Mouse (Mus musculus) layer of hippocampus, postnatal 36 days (tissue): ENCODE results near the gene Cldn7. TPM values are rescaled to one million over a fixed set of nuclear protein-coding genes. Genes with fewer than 3 reads are reported as not detected.
"Not testable (repeated sequence)": the region's sequence is repeated elsewhere in the genome, so short reads cannot be mapped to it uniquely, and the experiment has no call there.

ENCODE experiments used
- DNase-seq, 2 experiments: peaks; one replicate each; pipeline ENCODE4 v3.0.0; 2022
- microRNA-seq, 2 experiments: library from miRNA; unstranded; fragments of <30 nt; microRNA quantifications; one replicate each; pipeline ENCODE4 v1.2.0; 2021
- total RNA-seq, 2 experiments: library from RNA; stranded (reverse); gene quantifications; 2 replicates each; pipeline ENCODE4 v1.2.3; 2021

The Cldn7 gene
- total RNA-seq, 2 experiments from 2014 or later, result not detected

GRCm38 (mm10) chr11:70015677-70016076, 51.1 kb downstream of the Cldn7 start:
- DNase-seq, result no peak

- DNase-seq, result not testable (repeated sequence)
Measured at GRCm38 (mm10) chr11:70016177-70016576, 51.6 kb downstream of the Cldn7 start.

- DNase-seq, result no peak
Measured at GRCm38 (mm10) chr11:70016669-70017068, 52.1 kb downstream of the Cldn7 start, which contains the start of gene Dlg4. Gene Dlg4, plus strand, starts transcription at chr11:70016942.

- no peak for DNase-seq
Measured at GRCm38 (mm10) chr11:70017199-70017767, 52.7 kb downstream of the Cldn7 start.

Small RNA genes lying within 50 kb of the gene (microRNA-seq; reads per million reads assigned to microRNA genes)
- 0 to 0.42 reads per million in 2 experiments for gene Gm44349
- 7,636 to 12,018 reads per million in 2 experiments for gene Mir324

Other genes starting within 250 kb of the Cldn7 start
- gene Polr2a, start 206.1 kb upstream of the Cldn7 start, total RNA-seq, result 10 to 100 TPM; 61.2 to 61.3 TPM
- not detected for gene Slc35g3, start 202.8 kb upstream of the Cldn7 start, total RNA-seq
- gene Zbtb4, start 198.9 kb upstream of the Cldn7 start, total RNA-seq, result 100 to 1,000 TPM; 116 to 126 TPM
- 1 to 10 TPM in 1 of 2 experiments, under 1 TPM in 1; 0.72 to 1.3 TPM for gene Chrnb1, start 168.8 kb upstream of the Cldn7 start, total RNA-seq
- 10 to 100 TPM; 29.2 to 31.6 TPM for gene Fgf11, start 162.9 kb upstream of the Cldn7 start, total RNA-seq
- under 1 TPM in 1 of 2 experiments, not detected in 1; 0.17 TPM for gene Tmem102, start 159.2 kb upstream of the Cldn7 start, total RNA-seq
- not detected for gene Gm39566, start 149.5 kb upstream of the Cldn7 start, total RNA-seq
- gene Spem2, start 146.3 kb upstream of the Cldn7 start, total RNA-seq, result not detected
- under 1 TPM; 0.57 to 0.63 TPM for gene Spem1, start 142.6 kb upstream of the Cldn7 start, total RNA-seq
- gene Nlgn2, start 127.0 kb upstream of the Cldn7 start, total RNA-seq, result 100 to 1,000 TPM; 192 to 206 TPM
- 100 to 1,000 TPM; 109 to 128 TPM for gene Tmem256, start 126.3 kb upstream of the Cldn7 start, total RNA-seq
- 10 to 100 TPM; 16.3 to 16.6 TPM for gene Plscr3, start 118.4 kb upstream of the Cldn7 start, total RNA-seq
- under 1 TPM in 1 of 2 experiments, not detected in 1; 0.18 TPM for gene Tnk1, start 106.0 kb upstream of the Cldn7 start, total RNA-seq
- gene Tmem95, start 86.8 kb upstream of the Cldn7 start, total RNA-seq, result not detected
- 1 to 10 TPM; 1.1 TPM for gene Kctd11, start 83.4 kb upstream of the Cldn7 start, total RNA-seq
- gene Acap1, start 69.2 kb upstream of the Cldn7 start, total RNA-seq, result not detected
- gene 2810408A11Rik, start 63.8 kb upstream of the Cldn7 start, total RNA-seq, result under 1 TPM; 0.46 to 0.95 TPM
- 100 to 1,000 TPM; 117 to 118 TPM for gene Neurl4, start 63.7 kb upstream of the Cldn7 start, total RNA-seq
- gene Gps2, start 50.9 kb upstream of the Cldn7 start, total RNA-seq, result 10 to 100 TPM; 31.9 to 38.2 TPM
- gene Eif5a, start 42.8 kb upstream of the Cldn7 start, total RNA-seq, result 100 to 1,000 TPM; 416 to 445 TPM
- 10 to 100 TPM; 10.9 to 11.1 TPM for gene Ybx2, start 29.0 kb upstream of the Cldn7 start, total RNA-seq
- gene Slc2a4, start 16.6 kb upstream of the Cldn7 start, total RNA-seq, result 1 to 10 TPM; 1.8 TPM
- 100 to 1,000 TPM; 113 to 116 TPM for gene Ctdnep1, start 16.4 kb downstream of the Cldn7 start, total RNA-seq
- gene Elp5, start 17.7 kb downstream of the Cldn7 start, total RNA-seq, result 10 to 100 TPM; 77.5 to 78.4 TPM
- 100 to 1,000 TPM; 232 to 236 TPM for gene Gabarap, start 26.4 kb downstream of the Cldn7 start, total RNA-seq
- 10 to 100 TPM; 45.4 to 47.4 TPM for gene Phf23, start 31.0 kb downstream of the Cldn7 start, total RNA-seq
- 10 to 100 TPM; 36.8 to 41.7 TPM for gene Dvl2, start 35.8 kb downstream of the Cldn7 start, total RNA-seq
- gene Acadvl, start 50.6 kb downstream of the Cldn7 start, total RNA-seq, result 10 to 100 TPM; 54.9 to 58.6 TPM
- 100 to 1,000 TPM; 888 to 914 TPM for gene Dlg4, start 52.2 kb downstream of the Cldn7 start, total RNA-seq
- gene Asgr1, start 89.3 kb downstream of the Cldn7 start, total RNA-seq, result 1 to 10 TPM in 1 of 2 experiments, not detected in 1; 1.2 TPM
- not detected for gene Asgr2, start 127.9 kb downstream of the Cldn7 start, total RNA-seq
- under 1 TPM; 0.45 to 0.68 TPM for gene Mgl2, start 165.6 kb downstream of the Cldn7 start, total RNA-seq
- 1 to 10 TPM in 1 of 2 experiments, under 1 TPM in 1; 1.00 to 1.8 TPM for gene Clec10a, start 191.4 kb downstream of the Cldn7 start, total RNA-seq
- 10 to 100 TPM; 30.5 to 34.6 TPM for gene Slc16a11, start 248.0 kb downstream of the Cldn7 start, total RNA-seq